Mouse (Mus musculus): ENCODE data around the gene Sost. TPM values are rescaled to one million over a fixed set of nuclear protein-coding genes. Genes with fewer than 3 reads are reported as not detected.

Gene Sost
- polyA plus RNA-seq, 1 experiment, result 3.1 TPM

- WGBS, result 3% methylated on average over 11 of the region's 11 CpGs
- Histone ChIP-seq H3K4me3 (ENCODE audit: control insufficient read depth, insufficient read depth, low read length) (no peak overlapping the region), H3K36me3 (ENCODE audit: control insufficient read depth, insufficient read depth, low read length) (no peaks in the 10 kb centered on the region), H3K27me3 (ENCODE audit: control insufficient read depth, insufficient read depth, low read length) (no peaks in the 10 kb centered on the region; the same call in 1 of the 2 replicates), H3K27ac (ENCODE audit: control insufficient read depth, insufficient read depth, low read length) (no peak overlapping the region), H3K4me1 (replicated peaks; ENCODE audit: control insufficient read depth, insufficient read depth, low read length) (no peaks in the 10 kb centered on the region)
- no peak for DNase-seq
- TF ChIP-seq CTCF (IDR thresholded peaks at IDR 0.05; ENCODE audit: borderline replicate concordance, control insufficient read depth, extremely low read depth, insufficient read depth, low read length, poor library complexity) (no peak), POLR2A (IDR thresholded peaks at IDR 0.05; ENCODE audit: control insufficient read depth, extremely low read depth, insufficient read depth, low read length, poor library complexity) (no peak)
Observed at GRCm38 (mm10) chr11:101963043-101963442, 3.8 kb downstream of the Sost start.

GRCm38 (mm10) chr11:101957476-101957875 is 9.3 kb downstream of the Sost start:
- TF ChIP-seq POLR2A (IDR thresholded peaks at IDR 0.05; ENCODE audit: control insufficient read depth, extremely low read depth, insufficient read depth, low read length, poor library complexity) (no peak), CTCF (IDR thresholded peaks at IDR 0.05; ENCODE audit: borderline replicate concordance, control insufficient read depth, extremely low read depth, insufficient read depth, low read length, poor library complexity) (no peak)
- WGBS, result 46% methylated on average over 5 of the region's 5 CpGs
- no peaks in the 10 kb centered on the region; the same call in 1 of the 2 replicates for H3K27me3 ChIP-seq (ENCODE audit: control insufficient read depth, insufficient read depth, low read length)

GRCm38 (mm10) chr11:101953441-101953840 is 13.4 kb downstream of the Sost start:
- WGBS, result 2% methylated on average over 4 of the region's 4 CpGs
- TF ChIP-seq CTCF (IDR thresholded peaks at IDR 0.05; ENCODE audit: borderline replicate concordance, control insufficient read depth, extremely low read depth, insufficient read depth, low read length, poor library complexity) (no peak), POLR2A (IDR thresholded peaks at IDR 0.05; ENCODE audit: control insufficient read depth, extremely low read depth, insufficient read depth, low read length, poor library complexity) (no peak)

More at GRCm38 (mm10) chr11:101957476-101957875, 9.3 kb downstream of the Sost start:
- Histone ChIP-seq H3K4me3 (ENCODE audit: control insufficient read depth, insufficient read depth, low read length) (no peak overlapping the region), H3K27ac (ENCODE audit: control insufficient read depth, insufficient read depth, low read length) (no peak overlapping the region), H3K4me1 (replicated peaks; ENCODE audit: control insufficient read depth, insufficient read depth, low read length) (no peaks in the 10 kb centered on the region), H3K36me3 (ENCODE audit: control insufficient read depth, insufficient read depth, low read length) (no peaks in the 10 kb centered on the region)
- DNase-seq, result no peak

GRCm38 (mm10) chr11:101952541-101953341 is 14.1 kb downstream of the Sost start:
- Histone ChIP-seq H3K36me3 (ENCODE audit: control insufficient read depth, insufficient read depth, low read length) (no peaks in the 10 kb centered on the region), H3K4me1 (replicated peaks; ENCODE audit: control insufficient read depth, insufficient read depth, low read length) (no peaks in the 10 kb centered on the region), H3K27me3 (ENCODE audit: control insufficient read depth, insufficient read depth, low read length) (no peaks in the 10 kb centered on the region; the same call in 1 of the 2 replicates), H3K4me3 (ENCODE audit: control insufficient read depth, insufficient read depth, low read length) (no peak overlapping the region), H3K27ac (ENCODE audit: control insufficient read depth, insufficient read depth, low read length) (no peak overlapping the region)
- DNase-seq, result no peak
- 4% methylated on average over 24 of the region's 24 CpGs for WGBS
- TF ChIP-seq CTCF (IDR thresholded peaks at IDR 0.05; ENCODE audit: borderline replicate concordance, control insufficient read depth, extremely low read depth, insufficient read depth, low read length, poor library complexity) (no peak), POLR2A (IDR thresholded peaks at IDR 0.05; ENCODE audit: control insufficient read depth, extremely low read depth, insufficient read depth, low read length, poor library complexity) (no peak)

More at GRCm38 (mm10) chr11:101953441-101953840, 13.4 kb downstream of the Sost start:
- DNase-seq, result no peak
- H3K36me3 ChIP-seq (ENCODE audit: control insufficient read depth, insufficient read depth, low read length), result no peaks in the 10 kb centered on the region
- no peak overlapping the region for H3K4me3 ChIP-seq (ENCODE audit: control insufficient read depth, insufficient read depth, low read length)
- no peak overlapping the region for H3K27ac ChIP-seq (ENCODE audit: control insufficient read depth, insufficient read depth, low read length)
- no peaks in the 10 kb centered on the region for H3K4me1 ChIP-seq (replicated peaks; ENCODE audit: control insufficient read depth, insufficient read depth, low read length)
- no peaks in the 10 kb centered on the region; the same call in 1 of the 2 replicates for H3K27me3 ChIP-seq (ENCODE audit: control insufficient read depth, insufficient read depth, low read length)

GRCm38 (mm10) chr11:101950021-101950420 is 16.8 kb downstream of the Sost start:
- H3K4me1 ChIP-seq (replicated peaks; ENCODE audit: control insufficient read depth, insufficient read depth, low read length), result no peaks in the 10 kb centered on the region
- H3K27me3 ChIP-seq (ENCODE audit: control insufficient read depth, insufficient read depth, low read length), result no peaks in the 10 kb centered on the region; the same call in 1 of the 2 replicates
- no peak for DNase-seq
- TF ChIP-seq CTCF (IDR thresholded peaks at IDR 0.05; ENCODE audit: borderline replicate concordance, control insufficient read depth, extremely low read depth, insufficient read depth, low read length, poor library complexity), result no peak
- no peak for TF ChIP-seq POLR2A (IDR thresholded peaks at IDR 0.05; ENCODE audit: control insufficient read depth, extremely low read depth, insufficient read depth, low read length, poor library complexity)
- no peak overlapping the region for H3K4me3 ChIP-seq (ENCODE audit: control insufficient read depth, insufficient read depth, low read length)
- H3K36me3 ChIP-seq (ENCODE audit: control insufficient read depth, insufficient read depth, low read length), result no peaks in the 10 kb centered on the region
- WGBS, result 92% methylated on average over 5 of the region's 5 CpGs
- no peak overlapping the region for H3K27ac ChIP-seq (ENCODE audit: control insufficient read depth, insufficient read depth, low read length)

- Histone ChIP-seq H3K4me1 (replicated peaks; ENCODE audit: control insufficient read depth, insufficient read depth, low read length) (no peaks in the 10 kb centered on the region), H3K27ac (ENCODE audit: control insufficient read depth, insufficient read depth, low read length) (no peak overlapping the region), H3K27me3 (ENCODE audit: control insufficient read depth, insufficient read depth, low read length) (no peaks in the 10 kb centered on the region), H3K4me3 (ENCODE audit: control insufficient read depth, insufficient read depth, low read length) (no peak overlapping the region), H3K36me3 (ENCODE audit: control insufficient read depth, insufficient read depth, low read length) (no peaks in the 10 kb centered on the region)
- 61% methylated on average over 5 of the region's 5 CpGs for WGBS
- TF ChIP-seq POLR2A (IDR thresholded peaks at IDR 0.05; ENCODE audit: control insufficient read depth, extremely low read depth, insufficient read depth, low read length, poor library complexity) (no peak), CTCF (IDR thresholded peaks at IDR 0.05; ENCODE audit: borderline replicate concordance, control insufficient read depth, extremely low read depth, insufficient read depth, low read length, poor library complexity) (no peak)
- no peak for DNase-seq
Observed at GRCm38 (mm10) chr11:101946525-101946924, 20.3 kb downstream of the Sost start.

Data from thymus, adult 2 months (tissue).